Mouse (Mus musculus) forebrain, embryonic 13.5 days (tissue): Measurements from ENCODE around the gene Coa3. TPM values are rescaled to one million over a fixed set of nuclear protein-coding genes. Genes with fewer than 3 reads are reported as not detected.

Experiments used
- ATAC-seq: fragments of 200-750 bp; cut with Nextera tagmentation; 2 replicates; pipeline ENCODE4 v1.8.0; 2017
- H3K27ac ChIP-seq: fragments of 300-500 bp; sonication (generic); 2 replicates; pipeline ENCODE4 v1.5.1; 2015; ENCODE audit warnings: inconsistent platforms, mild to moderate bottlenecking, moderate library complexity
- H3K27me3 ChIP-seq: fragments of 300-500 bp; sonication (generic); 2 replicates; pipeline ENCODE4 v1.6.1; 2015; ENCODE audit warnings: mild to moderate bottlenecking, inconsistent platforms
- H3K36me3 ChIP-seq: fragments of 300-500 bp; sonication (generic); 2 replicates; pipeline ENCODE4 v1.6.1; 2015; ENCODE audit warnings: mild to moderate bottlenecking, inconsistent platforms; ENCODE audit not compliant: poor library complexity, severe bottlenecking
- H3K4me1 ChIP-seq: fragments of 300-500 bp; sonication (generic); 2 replicates; pipeline ENCODE4 v1.6.1; 2015; ENCODE audit warnings: inconsistent platforms
- H3K4me2 ChIP-seq: fragments of 300-500 bp; sonication (generic); 2 replicates; pipeline ENCODE4 v1.6.1; 2015; ENCODE audit warnings: inconsistent platforms, mild to moderate bottlenecking, moderate library complexity
- H3K4me3 ChIP-seq: fragments of 300-500 bp; sonication (generic); 2 replicates; pipeline ENCODE4 v1.5.1; 2015; ENCODE audit warnings: mild to moderate bottlenecking, inconsistent platforms
- H3K9ac ChIP-seq: fragments of 300-500 bp; sonication (generic); 2 replicates; pipeline ENCODE4 v1.6.1; 2015; ENCODE audit warnings: mild to moderate bottlenecking, inconsistent platforms
- H3K9me3 ChIP-seq: fragments of 300-500 bp; sonication (generic); replicated peaks from 2 replicates; pipeline ENCODE4 v1.6.1; 2016; ENCODE audit warnings: inconsistent platforms
- WGBS: fragments of 180-500 bp; shearing (Covaris S2); methylation state at CpG from one replicate; pipeline ENCODE4 v1.1.7; 2015; 5-methylcytosine and 5-hydroxymethylcytosine counted together
- polyA plus RNA-seq: library from polyadenylated mRNA; unstranded; fragments of >200 nt; fragmentation: Nextera tagmentation; extraction: Ambion mirVana; gene quantifications from 2 replicates; pipeline ENCODE4 v1.2.1, GENCODE M21; 2015

The Coa3 gene
- polyA plus RNA-seq, 1 experiment from 2014 or later = 203 TPM

- no peak for ATAC-seq
- Histone ChIP-seq H3K36me3 (no peaks in the 10 kb centered on the region), H3K9me3 (no peaks in the 10 kb centered on the region), H3K27ac (no peak overlapping the region), H3K9ac (no peak overlapping the region), H3K4me1 (peaks cover 34% of the 10 kb centered on the region), H3K27me3 (peaks cover 19% of the 10 kb centered on the region; the same call in 1 of the 2 replicates), H3K4me3 (no peak overlapping the region), H3K4me2 (no peak overlapping the region)
- 27% methylated on average over 8 of the region's 8 CpGs for WGBS
These were observed 49.5 kb downstream of the Coa3 start for GRCm38 (mm10) chr11:101229361-101229900.

Other genes starting within 250 kb of the Coa3 start
- 4.8 and 6.5 TPM in 2 replicates for gene Naglu, start 209.1 kb downstream of the Coa3 start, polyA plus RNA-seq
- gene Hsd17b1, start 200.7 kb downstream of the Coa3 start, polyA plus RNA-seq = not detected in 2 replicates
- 45.8 and 48.2 TPM in 2 replicates for gene Coasy, start 196.5 kb downstream of the Coa3 start, polyA plus RNA-seq
- gene Mlx, start 191.8 kb downstream of the Coa3 start, polyA plus RNA-seq = 71.1 and 81.2 TPM in 2 replicates
- gene Psmc3ip, start 183.7 kb downstream of the Coa3 start, polyA plus RNA-seq = 63.3 and 64.1 TPM in 2 replicates
- gene Retreg3, start 159.2 kb downstream of the Coa3 start, polyA plus RNA-seq = 18.6 and 20.8 TPM in 2 replicates
- 108 and 112 TPM in 2 replicates for gene Tubg1, start 159.2 kb downstream of the Coa3 start, polyA plus RNA-seq
- 14.6 and 16.4 TPM in 2 replicates for gene Tubg2, start 123.2 kb downstream of the Coa3 start, polyA plus RNA-seq
- 0.36 and 0.42 TPM in 2 replicates for gene Cntnap1, start 108.6 kb downstream of the Coa3 start, polyA plus RNA-seq
- gene Plekhh3, start 107.8 kb downstream of the Coa3 start, polyA plus RNA-seq = 4.5 and 6.4 TPM in 2 replicates
- 0.10 TPM in 1 of 2 replicates, not detected in the other for gene Ccr10, start 103.7 kb downstream of the Coa3 start, polyA plus RNA-seq
- 12.1 and 13.8 TPM in 2 replicates for gene Ezh1, start 52.7 kb downstream of the Coa3 start, polyA plus RNA-seq
- gene Ramp2, start 33.1 kb downstream of the Coa3 start, polyA plus RNA-seq = 43.9 and 55.3 TPM in 2 replicates
- gene Vps25, start 25.4 kb downstream of the Coa3 start, polyA plus RNA-seq = 92.6 and 109 TPM in 2 replicates
- 4.4 and 4.5 TPM in 2 replicates for gene Wnk4, start 18.5 kb downstream of the Coa3 start, polyA plus RNA-seq
- gene Cntd1, start 102 bp downstream of the Coa3 start, polyA plus RNA-seq = 1.2 and 1.9 TPM in 2 replicates
- 164 and 175 TPM in 2 replicates for gene Becn1, start 23.2 kb upstream of the Coa3 start, polyA plus RNA-seq
- 144 and 145 TPM in 2 replicates for gene Psme3, start 37.1 kb upstream of the Coa3 start, polyA plus RNA-seq
- gene Aoc2, start 45.9 kb upstream of the Coa3 start, polyA plus RNA-seq = 1.7 and 2.2 TPM in 2 replicates
- not detected in 2 replicates for gene Aoc3, start 51.5 kb upstream of the Coa3 start, polyA plus RNA-seq
- gene G6pc, start 88.4 kb upstream of the Coa3 start, polyA plus RNA-seq = not detected in 2 replicates
- 101 and 113 TPM in 2 replicates for gene Aarsd1, start 138.5 kb upstream of the Coa3 start, polyA plus RNA-seq
- gene Gm27029, start 145.7 kb upstream of the Coa3 start, polyA plus RNA-seq = 7.6 and 8.0 TPM in 2 replicates
- 24.2 and 26.3 TPM in 2 replicates for gene Rundc1, start 146.0 kb upstream of the Coa3 start, polyA plus RNA-seq
- gene Ptges3l, start 146.2 kb upstream of the Coa3 start, polyA plus RNA-seq = 1.2 TPM in 2 replicates
- 338 and 387 TPM in 2 replicates for gene Rpl27, start 163.2 kb upstream of the Coa3 start, polyA plus RNA-seq
- 2.3 and 2.5 TPM in 2 replicates for gene Ifi35, start 169.3 kb upstream of the Coa3 start, polyA plus RNA-seq
- gene Rnd2, start 185.9 kb upstream of the Coa3 start, polyA plus RNA-seq = 155 and 197 TPM in 2 replicates
- gene Vat1, start 187.1 kb upstream of the Coa3 start, polyA plus RNA-seq = 61.3 and 67.0 TPM in 2 replicates